Mouse (Mus musculus): ENCODE measurements around the gene Slc5a8. TPM values are rescaled to one million over a fixed set of nuclear protein-coding genes. Genes with fewer than 3 reads are reported as not detected.

The Slc5a8 gene
- polyA plus RNA-seq (2015; fragmentation: Nextera tagmentation; extraction: Ambion mirVana) = 0.04 and 0.10 TPM in 2 replicates

DNA sequence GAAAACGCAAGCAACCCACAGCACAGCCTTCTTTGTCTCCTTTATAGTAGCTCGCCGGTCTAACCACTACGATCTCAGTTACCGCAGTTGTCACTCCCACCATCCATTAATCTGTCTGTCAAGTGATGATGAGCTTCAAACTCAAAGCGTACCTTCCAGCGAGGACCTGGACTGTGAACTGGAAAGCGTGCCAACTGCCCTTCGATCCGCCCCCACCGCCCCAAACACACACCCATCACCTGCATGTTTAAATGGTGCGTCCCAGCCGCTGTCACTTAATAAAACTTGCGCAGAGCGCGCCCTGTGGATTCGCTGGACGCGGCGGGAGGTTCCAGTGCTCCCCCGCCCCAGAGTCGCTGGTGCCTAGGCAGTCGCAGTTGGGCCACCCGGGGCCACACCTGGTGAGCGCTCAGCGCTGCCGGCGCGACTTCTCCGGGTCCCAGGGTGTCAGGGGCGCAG, at the start of gene Slc5a8:
Gene Slc5a8 (plus strand): TSS at position 361 of the 459 bp plus-strand sequence.
- H3K36me3 ChIP-seq = no peaks in the 10 kb centered on the region
- 0 out of 2 replicates have a peak, but pooled peaks have one; percentile 17 for ATAC-seq
- 4% methylated on average over 31 of the region's 31 CpGs for WGBS
- H3K4me3 ChIP-seq (replicated peaks) = peak within 1 kb of the TSS; percentile 40
- H3K4me2 ChIP-seq (replicated peaks) = peak within 1 kb of the TSS; percentile 64
- no peaks in the 10 kb centered on the region for H3K9me3 ChIP-seq
- H3K27ac ChIP-seq = no peak within 1 kb of the TSS
- H3K9ac ChIP-seq (replicated peaks) = 0 out of 2 replicates have a peak within 1 kb of the TSS, but pooled peaks have one; percentile 4
- H3K27me3 ChIP-seq = peaks cover 32% of the 10 kb centered on the region
- peaks cover 12% of the 10 kb centered on the region for H3K4me1 ChIP-seq (replicated peaks)

GRCm38 (mm10) chr10:88848876-88849476, 36.8 kb upstream of the Slc5a8 start:
- H3K27ac ChIP-seq = no peak overlapping the region
- H3K4me3 ChIP-seq (replicated peaks) = no peak overlapping the region
- no peak for ATAC-seq
- no peaks in the 10 kb centered on the region for H3K36me3 ChIP-seq
- no peaks in the 10 kb centered on the region for H3K27me3 ChIP-seq
- H3K4me2 ChIP-seq (replicated peaks) = no peak overlapping the region
- no peaks in the 10 kb centered on the region for H3K9me3 ChIP-seq
- H3K4me1 ChIP-seq (replicated peaks) = no peaks in the 10 kb centered on the region
- 89% methylated on average over 7 of the region's 7 CpGs for WGBS
- no peak overlapping the region for H3K9ac ChIP-seq (replicated peaks)

DNA sequence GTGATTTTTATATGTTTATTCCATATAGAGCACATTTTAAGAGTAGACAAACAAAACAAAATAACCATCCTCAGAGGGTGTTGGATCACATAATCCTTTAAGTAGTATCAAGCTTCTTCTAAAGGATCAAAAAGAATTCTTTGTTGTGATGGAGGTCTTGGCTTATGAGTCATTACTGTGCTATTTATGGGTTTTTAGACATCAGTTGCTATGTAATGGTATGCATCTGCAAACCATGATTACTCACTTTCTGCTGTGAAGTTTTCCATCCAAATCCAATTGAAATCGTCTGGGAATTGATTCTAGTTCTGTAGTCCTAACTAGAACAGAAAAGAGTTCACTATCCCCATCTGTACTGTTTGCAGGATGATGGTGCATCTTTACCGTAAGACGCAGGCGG, 35.8 kb upstream of the Slc5a8 start:
- Histone ChIP-seq H3K4me3 (replicated peaks) (no peak overlapping the region), H3K9ac (replicated peaks) (no peak overlapping the region), H3K9me3 (no peaks in the 10 kb centered on the region), H3K4me1 (replicated peaks) (no peaks in the 10 kb centered on the region), H3K27me3 (no peaks in the 10 kb centered on the region), H3K4me2 (replicated peaks) (no peak overlapping the region), H3K36me3 (no peaks in the 10 kb centered on the region), H3K27ac (no peak overlapping the region)
- 90% methylated on average over 4 of the region's 4 CpGs for WGBS
- ATAC-seq = no peak

- H3K4me1 ChIP-seq (replicated peaks) = no peaks in the 10 kb centered on the region
- H3K4me3 ChIP-seq (replicated peaks) = no peak overlapping the region
- no peaks in the 10 kb centered on the region for H3K27me3 ChIP-seq
- no peaks in the 10 kb centered on the region for H3K36me3 ChIP-seq
- ATAC-seq = no peak
- H3K27ac ChIP-seq = no peak overlapping the region
- no peak overlapping the region for H3K9ac ChIP-seq (replicated peaks)
- H3K9me3 ChIP-seq = no peaks in the 10 kb centered on the region
- 89% methylated on average over 7 of the region's 7 CpGs for WGBS
- H3K4me2 ChIP-seq (replicated peaks) = no peak overlapping the region
Measured at GRCm38 (mm10) chr10:88853326-88853725, 32.5 kb upstream of the Slc5a8 start.

- Histone ChIP-seq H3K27me3 (no peaks in the 10 kb centered on the region), H3K27ac (no peak overlapping the region)
Measured at GRCm38 (mm10) chr10:88860911-88861310, 24.9 kb upstream of the Slc5a8 start.

DNA sequence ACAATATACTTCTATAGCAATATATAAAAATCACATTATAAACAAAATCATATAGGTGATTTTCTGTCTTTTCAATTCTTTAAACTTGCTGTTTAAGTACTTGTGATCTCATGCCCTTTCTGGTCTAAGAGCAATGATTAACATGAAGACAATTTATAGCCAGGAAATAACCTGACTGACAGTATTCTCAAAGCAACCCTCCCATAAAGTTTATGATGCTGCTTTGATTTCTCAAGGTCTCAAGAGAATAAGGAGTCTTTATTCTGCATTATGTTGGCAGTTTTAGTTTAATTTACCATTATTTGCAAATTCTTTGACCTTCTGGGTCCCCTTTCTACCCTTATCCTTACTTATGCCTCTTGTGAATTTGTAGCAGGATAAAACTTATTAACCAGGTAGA, 24.4 kb upstream of the Slc5a8 start:
- Histone ChIP-seq H3K4me1 (replicated peaks) (no peaks in the 10 kb centered on the region), H3K9me3 (no peaks in the 10 kb centered on the region), H3K4me2 (replicated peaks) (no peak overlapping the region), H3K27ac (no peak overlapping the region), H3K4me3 (replicated peaks) (no peak overlapping the region), H3K36me3 (no peaks in the 10 kb centered on the region), H3K27me3 (no peaks in the 10 kb centered on the region), H3K9ac (replicated peaks) (no peak overlapping the region)
- no peak for ATAC-seq

More at GRCm38 (mm10) chr10:88860911-88861310, 24.9 kb upstream of the Slc5a8 start:
- 81% methylated on average over 3 of the region's 3 CpGs for WGBS
- Histone ChIP-seq H3K9me3 (no peaks in the 10 kb centered on the region), H3K4me2 (replicated peaks) (no peak overlapping the region), H3K4me1 (replicated peaks) (no peaks in the 10 kb centered on the region), H3K36me3 (no peaks in the 10 kb centered on the region), H3K9ac (replicated peaks) (no peak overlapping the region), H3K4me3 (replicated peaks) (no peak overlapping the region)
- ATAC-seq = no peak

DNA sequence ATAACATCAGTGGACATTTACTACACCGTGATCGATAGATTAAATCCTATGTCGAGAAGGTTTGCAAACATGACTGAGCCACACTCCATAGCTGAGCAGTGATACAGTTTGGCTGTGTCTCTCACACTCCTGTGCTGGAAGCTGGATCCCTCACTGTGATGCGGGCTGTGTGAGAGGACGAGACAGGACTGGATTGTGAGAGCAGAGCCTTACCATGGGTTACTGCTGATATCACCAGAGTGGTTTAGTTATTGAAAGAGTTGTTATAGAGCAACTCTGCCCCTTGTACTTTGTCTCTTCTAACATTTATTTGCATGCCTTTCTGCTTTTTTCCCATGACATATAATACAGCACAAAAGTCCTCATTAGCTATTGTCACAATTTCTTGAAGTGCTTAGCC, 23.5 kb upstream of the Slc5a8 start:
- Histone ChIP-seq H3K36me3 (no peaks in the 10 kb centered on the region), H3K4me1 (replicated peaks) (no peaks in the 10 kb centered on the region), H3K27ac (no peak overlapping the region), H3K4me3 (replicated peaks) (no peak overlapping the region), H3K4me2 (replicated peaks) (no peak overlapping the region), H3K9ac (replicated peaks) (no peak overlapping the region), H3K27me3 (no peaks in the 10 kb centered on the region), H3K9me3 (no peaks in the 10 kb centered on the region)
- 90% methylated on average over 5 of the region's 5 CpGs for WGBS
- no peak for ATAC-seq

DNA sequence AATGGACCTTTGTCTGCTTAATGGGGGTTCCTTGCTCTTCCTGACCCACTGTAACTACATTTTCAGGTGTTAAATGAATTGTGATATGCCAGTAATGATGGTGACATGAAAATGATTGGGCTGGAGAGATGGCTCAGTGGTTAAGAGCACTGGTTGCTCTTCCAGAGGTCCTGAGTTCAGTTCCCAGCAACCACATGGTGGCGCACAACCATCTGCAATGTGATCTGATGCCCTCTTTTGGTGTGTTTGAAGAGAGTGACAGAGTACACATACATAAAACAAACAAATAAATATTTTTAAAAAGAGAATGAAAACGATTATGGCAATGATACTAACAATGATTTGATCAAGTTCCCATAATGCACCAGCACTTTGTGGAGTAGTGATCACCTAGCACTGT, 19.8 kb upstream of the Slc5a8 start:
- WGBS = 66% methylated on average over 2 of the region's 2 CpGs
- ATAC-seq = no peak
- Histone ChIP-seq H3K27ac (no peak overlapping the region), H3K9me3 (no peaks in the 10 kb centered on the region), H3K4me3 (replicated peaks) (no peak overlapping the region), H3K4me2 (replicated peaks) (no peak overlapping the region), H3K4me1 (replicated peaks) (no peaks in the 10 kb centered on the region), H3K27me3 (no peaks in the 10 kb centered on the region), H3K36me3 (no peaks in the 10 kb centered on the region), H3K9ac (replicated peaks) (no peak overlapping the region)

DNA sequence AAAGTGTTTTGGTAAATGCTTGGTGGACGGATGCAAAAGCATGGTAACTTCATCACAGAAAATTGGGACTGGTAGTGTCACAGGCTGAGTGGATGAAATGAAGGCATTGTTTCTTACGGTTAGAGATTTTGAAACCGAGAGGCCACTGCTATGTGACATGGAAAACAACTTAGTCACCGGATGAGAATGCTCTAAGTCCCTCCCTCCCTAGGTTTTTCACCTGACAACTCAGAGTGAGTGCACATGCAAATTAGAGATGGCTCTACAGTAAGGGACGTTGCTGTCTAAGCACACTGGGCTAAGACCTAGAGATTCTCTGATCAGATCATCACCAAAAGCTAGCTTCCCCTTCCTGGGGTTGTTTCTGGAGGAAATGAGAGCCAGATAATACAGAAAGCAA, 10.9 kb upstream of the Slc5a8 start:
- Histone ChIP-seq H3K9me3 (no peaks in the 10 kb centered on the region), H3K4me1 (replicated peaks) (no peaks in the 10 kb centered on the region), H3K27ac (no peak overlapping the region), H3K36me3 (no peaks in the 10 kb centered on the region), H3K4me2 (replicated peaks) (no peak overlapping the region), H3K4me3 (replicated peaks) (no peak overlapping the region), H3K9ac (replicated peaks) (no peak overlapping the region), H3K27me3 (no peaks in the 10 kb centered on the region)
- 77% methylated on average over 5 of the region's 5 CpGs for WGBS
- ATAC-seq = no peak

DNA sequence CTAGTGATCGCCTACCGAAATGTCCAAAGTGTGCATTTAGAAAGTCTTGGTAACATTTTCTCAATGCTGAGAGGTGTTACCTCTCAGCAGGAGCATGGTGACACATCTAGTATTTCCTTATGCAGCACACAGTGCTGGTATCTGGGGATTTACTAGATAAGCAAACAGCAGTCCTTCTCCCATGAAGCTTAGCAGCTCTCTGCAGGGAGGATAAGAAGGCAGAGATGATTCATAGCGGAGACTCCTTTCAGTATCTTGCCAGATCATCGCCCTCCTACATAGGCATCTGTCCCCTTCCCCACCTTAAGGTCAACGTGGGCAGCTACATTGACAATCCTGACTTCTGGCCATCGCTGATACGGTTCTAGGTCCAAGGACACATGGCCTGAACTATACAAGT, 8.4 kb upstream of the Slc5a8 start:
- WGBS = 86% methylated on average over 7 of the region's 7 CpGs
- H3K27me3 ChIP-seq = no peaks in the 10 kb centered on the region

GRCm38 (mm10) chr10:88883721-88884120, 2.1 kb upstream of the Slc5a8 start:
- Histone ChIP-seq H3K9ac (replicated peaks) (no peak overlapping the region), H3K27ac (no peak overlapping the region), H3K4me3 (replicated peaks) (no peak overlapping the region), H3K4me2 (replicated peaks) (no peak overlapping the region), H3K36me3 (no peaks in the 10 kb centered on the region), H3K9me3 (no peaks in the 10 kb centered on the region), H3K4me1 (replicated peaks) (peaks cover 12% of the 10 kb centered on the region), H3K27me3 (peaks cover 32% of the 10 kb centered on the region)
- no peak for ATAC-seq
- WGBS = 84% methylated on average over 2 of the region's 2 CpGs

More for the DNA sequence above, 8.4 kb upstream of the Slc5a8 start:
- Histone ChIP-seq H3K4me3 (replicated peaks) (no peak overlapping the region), H3K9ac (replicated peaks) (no peak overlapping the region), H3K4me2 (replicated peaks) (no peak overlapping the region), H3K4me1 (replicated peaks) (no peaks in the 10 kb centered on the region), H3K9me3 (no peaks in the 10 kb centered on the region), H3K36me3 (no peaks in the 10 kb centered on the region), H3K27ac (no peak overlapping the region)
- ATAC-seq = no peak

DNA sequence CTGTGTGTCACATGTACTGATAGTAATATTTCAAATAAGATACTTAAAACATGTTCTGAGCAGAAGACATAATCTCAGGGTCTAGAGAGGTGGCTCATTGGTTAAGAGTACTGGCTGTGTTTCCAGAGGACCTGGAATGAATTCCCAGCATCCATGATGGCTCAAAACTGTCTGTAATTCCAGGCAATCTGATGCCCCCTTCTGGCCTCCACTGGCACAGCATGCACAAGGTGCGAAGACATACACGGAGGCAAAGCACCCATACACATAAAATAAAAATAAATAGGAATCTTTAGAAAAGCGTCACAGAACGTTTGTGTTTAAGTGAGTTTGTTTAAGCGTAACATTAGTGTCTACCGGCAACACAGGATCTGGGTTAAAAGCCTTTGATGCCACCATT, 956 bp upstream of the Slc5a8 start:
- H3K36me3 ChIP-seq = no peaks in the 10 kb centered on the region
- no peak overlapping the region for H3K4me3 ChIP-seq (replicated peaks)
- H3K4me2 ChIP-seq (replicated peaks) = no peak overlapping the region
- peaks cover 32% of the 10 kb centered on the region for H3K27me3 ChIP-seq
- ATAC-seq = no peak
- H3K9me3 ChIP-seq = no peaks in the 10 kb centered on the region
- H3K27ac ChIP-seq = no peak overlapping the region
- peaks cover 12% of the 10 kb centered on the region for H3K4me1 ChIP-seq (replicated peaks)
- H3K9ac ChIP-seq (replicated peaks) = no peak overlapping the region
- 84% methylated on average over 6 of the region's 6 CpGs for WGBS

- peak overlapping the region; percentile 64 for H3K4me2 ChIP-seq (replicated peaks)
- WGBS = 1% methylated on average over 32 of the region's 32 CpGs
- no peaks in the 10 kb centered on the region for H3K36me3 ChIP-seq
- H3K27me3 ChIP-seq = peaks cover 32% of the 10 kb centered on the region
- no peak overlapping the region for H3K27ac ChIP-seq
- H3K9ac ChIP-seq (replicated peaks) = 0 out of 2 replicates have a peak overlapping the region, but pooled peaks have one; percentile 4
- H3K9me3 ChIP-seq = no peaks in the 10 kb centered on the region
- H3K4me1 ChIP-seq (replicated peaks) = peaks cover 12% of the 10 kb centered on the region
- ATAC-seq = 0 out of 2 replicates have a peak, but pooled peaks have one; percentile 40
- H3K4me3 ChIP-seq (replicated peaks) = peak overlapping the region; percentile 40
Measured at GRCm38 (mm10) chr10:88886114-88886513, 322 bp downstream of the Slc5a8 start.
